Mouse (Mus musculus): ENCODE results near the gene Hba-x.
"Not testable (repeated sequence)": the region's sequence is repeated elsewhere in the genome, so short reads cannot be mapped to it uniquely, and the experiment has no call there.

Gene Hba-x

DNA sequence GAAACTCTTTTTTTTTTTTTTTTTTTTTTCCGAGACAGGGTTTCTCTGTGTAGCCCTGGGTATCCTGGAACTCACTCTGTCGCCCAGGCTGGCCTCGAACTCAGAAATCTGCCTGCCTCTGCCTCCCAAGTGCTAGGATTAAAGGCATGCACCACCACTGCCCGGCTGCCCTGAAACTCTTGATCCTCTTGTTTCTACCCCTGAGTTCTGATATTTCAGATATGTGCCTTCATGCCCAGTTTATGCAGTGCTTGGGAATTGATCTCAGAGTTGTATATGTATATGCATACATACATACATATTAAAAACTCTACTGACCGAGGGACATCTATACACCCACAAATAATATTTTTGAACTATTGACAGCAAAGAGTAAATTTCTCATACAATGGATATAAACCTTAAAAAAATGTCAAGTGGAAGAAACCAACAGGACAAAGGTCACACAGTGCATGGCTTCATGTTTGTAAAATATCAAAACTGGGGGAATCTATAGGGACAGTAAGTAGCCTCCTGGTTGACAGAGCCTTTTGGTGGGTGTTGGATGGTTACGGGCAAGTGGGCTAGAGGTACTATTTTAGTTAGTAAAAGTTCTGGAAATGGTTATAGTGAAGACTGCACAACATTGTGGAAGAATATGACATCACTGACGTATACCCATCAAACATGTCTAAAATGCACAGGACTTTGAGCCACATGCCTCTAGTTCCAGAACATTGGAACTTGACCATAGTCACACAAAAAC lies 9.0 kb downstream of the Hba-x start:
- DNase-seq (ENCODE audit: low spot score in 2 of 2) = no peak

DNA sequence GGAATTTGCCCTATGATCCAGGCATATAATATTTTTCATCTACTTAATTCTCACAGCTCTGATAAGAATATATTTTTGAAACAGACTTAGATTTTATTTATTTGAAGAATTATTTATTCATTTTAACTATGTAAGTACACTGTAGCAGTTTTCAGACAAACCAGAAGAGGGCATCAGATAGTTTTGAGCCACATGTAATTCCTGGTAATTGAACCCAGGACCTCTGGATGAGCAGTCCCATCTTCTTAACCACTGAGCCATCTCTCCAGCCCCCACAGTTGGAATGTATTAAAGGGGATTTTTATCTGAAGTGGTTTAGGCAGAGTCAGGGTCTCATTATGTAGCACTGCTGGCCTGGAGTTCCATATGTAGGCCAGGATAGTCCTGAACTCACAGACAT lies 9.7 kb downstream of the Hba-x start:
- DNase-seq (ENCODE audit: low spot score in 2 of 2) = not testable (repeated sequence)

DNA sequence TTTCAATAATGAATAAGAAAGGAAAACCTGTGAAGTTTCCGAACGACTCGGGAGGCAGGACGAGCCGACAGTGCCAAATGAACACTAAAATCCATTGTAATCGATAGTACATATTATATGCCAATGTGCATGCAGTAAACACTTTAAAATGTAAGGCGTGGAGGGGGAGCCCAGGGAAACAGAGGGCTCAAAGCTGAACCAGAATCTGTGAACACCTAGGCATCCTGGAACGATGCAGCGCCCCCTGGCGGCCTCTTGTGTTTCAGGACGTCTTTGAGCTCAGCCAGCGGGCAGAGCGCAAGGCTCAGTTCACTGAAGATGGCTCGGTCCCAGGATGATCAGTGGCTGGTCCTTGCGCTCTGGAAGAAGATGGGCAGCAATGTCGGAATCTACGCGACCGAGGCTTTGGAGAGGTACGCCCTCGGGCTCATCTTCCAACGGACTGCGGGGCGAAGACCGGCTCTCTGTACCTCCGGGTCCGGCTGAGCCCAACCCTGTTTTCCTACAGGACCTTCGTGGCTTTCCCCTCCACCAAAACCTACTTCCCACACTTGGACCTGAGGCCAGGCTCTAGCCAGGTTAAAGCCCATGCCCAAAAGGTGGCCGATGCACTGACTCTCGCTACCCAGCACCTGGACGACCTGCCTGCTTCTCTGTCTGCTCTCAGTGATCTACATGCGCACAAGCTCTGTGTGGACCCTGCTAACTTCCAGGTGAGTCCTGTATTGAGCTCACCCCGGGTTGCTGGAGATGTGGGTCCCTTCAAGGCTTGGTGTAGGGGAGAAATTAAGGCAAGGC lies 10.7 kb downstream of the Hba-x start, which contains the start of gene Hbq1b:
TSS of gene Hbq1b (plus strand) at position 271 of the 798 bp plus-strand sequence.
- DNase-seq (ENCODE audit: low spot score in 2 of 2) = peak; percentile 74 to 77

DNA sequence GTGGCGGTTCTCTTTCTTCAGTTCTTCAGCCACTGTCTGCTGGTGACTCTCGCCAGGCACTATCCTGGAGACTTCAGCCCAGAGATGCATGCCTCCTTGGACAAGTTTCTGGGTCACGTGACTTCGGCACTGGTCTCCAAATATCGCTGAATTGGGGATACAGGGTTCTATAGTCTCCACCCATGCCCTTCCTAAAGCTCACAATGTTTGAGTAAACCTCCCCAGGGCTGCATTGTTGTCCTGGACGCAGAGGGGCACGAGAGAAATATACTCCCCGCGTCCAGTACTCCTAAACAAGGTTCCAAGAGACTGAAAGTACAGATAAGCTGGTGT lies 11.3 kb downstream of the Hba-x start:
- no peak for DNase-seq (ENCODE audit: low spot score in 2 of 2)

DNA sequence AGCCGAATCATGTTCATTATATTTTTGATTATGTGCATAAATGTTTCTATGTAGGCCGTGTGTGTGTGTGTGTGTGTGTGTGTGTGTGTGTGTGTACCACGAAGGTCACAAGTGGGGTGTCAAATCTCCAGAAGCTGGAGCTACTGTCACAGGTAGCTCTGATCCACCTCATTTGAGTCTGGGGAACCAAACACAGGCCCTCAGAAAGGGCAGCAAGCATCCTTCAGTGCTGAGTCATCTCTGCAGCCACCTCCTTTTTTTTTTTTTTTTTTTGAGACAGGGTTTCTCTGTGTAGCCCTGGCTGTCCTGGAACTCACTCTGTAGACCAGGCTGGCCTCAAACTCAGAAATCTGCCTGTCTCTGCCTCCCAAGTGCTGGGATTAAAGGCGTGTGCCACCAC lies 16.6 kb downstream of the Hba-x start:
- DNase-seq (ENCODE audit: low spot score in 2 of 2) = not testable (repeated sequence)

DNA sequence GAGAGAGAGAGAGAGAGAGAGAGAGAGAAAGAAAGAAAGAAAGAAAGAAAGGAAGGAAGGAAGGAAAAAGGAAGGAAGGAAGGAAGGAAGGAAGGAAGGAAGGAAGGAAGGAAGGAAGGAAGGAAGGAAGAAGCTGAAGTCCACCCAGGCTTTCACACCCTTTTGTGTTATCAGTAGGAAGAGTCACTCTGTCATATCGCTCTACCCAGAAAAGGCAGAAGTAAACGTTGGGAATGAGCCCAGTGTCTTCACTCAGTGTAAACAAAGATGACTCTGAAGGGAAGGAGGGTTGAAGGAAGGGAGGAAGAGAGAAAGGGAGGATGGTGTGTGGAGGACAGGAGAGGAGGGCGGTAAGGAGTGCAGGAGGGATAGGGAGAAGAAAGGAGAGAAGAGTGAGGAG lies 17.3 kb downstream of the Hba-x start:
- not testable (repeated sequence) for DNase-seq (ENCODE audit: low spot score in 2 of 2)

DNA sequence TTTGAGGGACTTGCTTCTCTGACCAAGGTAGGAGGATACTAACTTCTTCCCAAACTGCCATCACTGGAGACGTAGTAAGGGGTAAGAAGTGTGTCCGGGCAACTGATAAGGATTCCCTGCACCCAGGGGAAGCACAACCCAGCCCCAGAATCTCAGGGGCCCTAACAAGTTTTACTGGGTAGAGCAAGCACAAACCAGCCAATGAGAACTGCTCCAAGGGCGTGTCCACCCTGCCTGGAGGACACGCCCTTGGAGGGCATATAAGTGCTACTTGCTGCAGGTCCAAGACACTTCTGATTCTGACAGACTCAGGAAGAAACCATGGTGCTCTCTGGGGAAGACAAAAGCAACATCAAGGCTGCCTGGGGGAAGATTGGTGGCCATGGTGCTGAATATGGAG lies 20.0 kb downstream of the Hba-x start, which contains the start of gene Hba-a2:
TSS of gene Hba-a2 (plus strand) at position 287 of the 400 bp plus-strand sequence.
- not testable (repeated sequence) for DNase-seq (ENCODE audit: low spot score in 2 of 2)

DNA sequence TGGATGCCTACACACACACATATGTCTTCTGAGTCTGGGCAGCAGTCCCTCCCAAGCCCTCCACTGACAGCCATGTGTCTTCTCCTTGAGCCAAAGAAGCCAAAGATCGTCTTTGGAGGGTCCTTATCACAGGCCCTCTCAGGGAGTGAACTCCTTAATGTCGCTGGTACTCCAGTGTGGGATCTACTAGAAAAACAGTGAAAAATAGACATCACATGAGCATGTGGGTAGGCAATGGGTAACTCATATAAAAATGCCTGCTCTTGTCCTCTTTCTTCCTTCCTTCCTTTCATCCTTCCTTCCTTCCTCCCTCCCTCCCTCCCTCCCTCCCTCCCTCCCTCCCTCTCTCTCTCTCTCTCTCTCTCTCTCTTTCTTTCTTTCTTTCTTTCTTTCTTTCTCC lies 21.2 kb downstream of the Hba-x start:
- not testable (repeated sequence) for DNase-seq (ENCODE audit: low spot score in 2 of 2)

DNA sequence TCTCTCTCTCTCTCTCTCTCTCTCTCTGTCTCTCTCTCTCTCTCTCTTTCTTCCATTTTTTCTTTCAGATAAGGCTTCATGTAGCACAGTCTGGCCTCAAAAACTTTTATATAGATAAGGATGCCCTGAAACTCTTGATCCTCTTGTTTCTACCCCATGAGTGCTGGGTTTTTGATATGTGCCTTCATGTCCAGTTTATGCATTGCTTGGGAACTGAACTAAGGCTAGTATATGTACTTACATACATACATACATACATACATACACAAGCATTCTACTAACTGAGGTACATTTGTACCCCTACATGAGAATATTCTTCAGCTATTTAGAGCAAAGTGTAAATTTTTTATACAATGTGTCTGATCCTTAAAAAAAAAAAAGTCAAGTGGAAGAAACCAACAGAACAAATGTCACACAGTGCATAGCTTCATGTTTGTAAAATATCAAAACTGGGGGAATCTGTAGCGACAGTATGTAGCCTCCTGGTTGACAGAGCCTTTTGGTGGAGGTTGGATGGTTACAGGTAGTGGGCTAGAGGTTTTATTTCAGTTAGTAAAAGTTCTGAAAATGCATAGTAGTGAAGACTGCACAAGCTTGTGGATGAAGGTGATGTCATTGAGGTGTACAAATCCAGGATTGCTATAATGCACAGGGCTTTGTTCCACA lies 21.8 kb downstream of the Hba-x start:
- no peak for DNase-seq (ENCODE audit: low spot score in 2 of 2)

DNA sequence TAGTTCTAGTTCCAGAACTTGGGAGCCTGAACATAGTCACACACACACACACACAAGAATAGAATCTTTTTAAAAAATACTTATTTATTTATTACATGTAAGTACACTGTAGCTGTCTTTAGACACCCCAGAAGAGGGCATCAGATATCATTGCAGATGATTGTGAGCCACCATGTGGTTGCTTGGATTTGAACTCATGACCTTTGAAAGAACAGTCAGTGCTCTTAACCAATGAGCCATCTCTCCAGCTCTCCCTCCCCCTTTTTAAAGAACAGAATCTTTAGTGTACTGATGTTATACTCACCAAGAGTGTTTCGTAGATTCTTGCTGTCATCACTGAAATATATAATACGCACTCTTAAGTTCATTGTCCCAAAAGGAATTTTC lies 22.3 kb downstream of the Hba-x start:
- DNase-seq (ENCODE audit: low spot score in 2 of 2) = no peak

DNA sequence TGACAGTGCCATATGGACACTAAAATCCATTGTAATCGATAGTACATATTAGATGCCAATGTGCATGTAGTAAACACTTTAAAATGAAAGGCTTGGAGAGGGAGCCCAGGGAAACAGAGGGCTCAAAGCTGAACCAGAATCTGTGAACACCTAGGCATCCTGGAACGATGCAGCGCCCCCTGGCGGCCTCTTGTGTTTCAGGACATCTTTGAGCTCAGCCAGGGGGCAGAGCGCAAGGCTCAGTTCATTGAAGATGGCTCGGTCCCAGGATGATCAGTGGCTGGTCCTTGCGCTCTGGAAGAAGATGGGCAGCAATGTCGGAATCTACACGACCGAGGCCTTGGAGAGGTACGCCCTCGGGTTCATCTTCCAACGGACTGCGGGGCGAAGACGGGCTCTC lies 23.7 kb downstream of the Hba-x start, which contains the start of gene Hbq1a:
TSS of gene Hbq1a (plus strand) at position 205 of the 400 bp plus-strand sequence.
- peak; percentile 50 to 54 for DNase-seq (ENCODE audit: low spot score in 2 of 2)

DNA sequence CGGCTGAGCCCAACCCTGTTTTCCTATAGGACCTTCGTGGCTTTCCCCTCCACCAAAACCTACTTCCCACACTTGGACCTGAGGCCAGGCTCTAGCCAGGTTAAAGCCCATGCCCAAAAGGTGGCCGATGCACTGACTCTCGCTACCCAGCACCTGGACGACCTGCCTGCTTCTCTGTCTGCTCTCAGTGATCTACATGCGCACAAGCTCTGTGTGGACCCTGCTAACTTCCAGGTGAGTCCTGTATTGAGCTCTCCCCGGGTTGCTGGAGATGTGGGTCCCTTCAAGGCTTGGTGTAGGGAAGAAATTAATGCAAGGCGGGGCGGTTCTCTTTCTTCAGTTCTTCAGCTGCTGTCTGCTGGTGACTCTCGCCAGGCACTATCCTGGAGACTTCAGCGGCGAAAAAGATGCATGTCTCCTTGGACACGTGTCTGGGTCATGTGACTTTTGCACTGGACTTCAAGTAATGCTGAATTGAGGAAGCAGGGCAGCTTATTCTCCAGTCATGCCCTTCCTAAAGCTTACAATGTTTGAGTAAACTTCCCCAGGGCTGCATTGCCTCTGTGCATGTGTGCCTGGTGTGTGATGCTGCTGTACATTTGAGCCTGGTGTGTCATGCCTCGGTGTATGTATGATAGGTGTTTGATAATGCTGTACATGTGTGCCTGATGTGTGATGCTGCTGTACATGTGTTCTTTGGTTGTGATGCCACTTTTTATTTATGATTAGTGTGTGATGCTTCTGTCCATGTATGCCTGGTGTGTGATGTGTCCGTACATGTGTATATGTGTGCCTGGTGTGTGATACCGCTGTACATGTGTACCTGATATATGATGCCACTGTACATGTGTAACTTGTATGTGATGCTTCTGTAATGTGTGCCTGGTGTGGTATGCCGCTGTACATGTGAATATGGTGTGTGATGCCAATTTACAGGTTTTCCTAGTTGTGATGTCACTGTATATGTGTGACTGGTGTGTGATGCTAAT lies 24.4 kb downstream of the Hba-x start:
- no peak for DNase-seq (ENCODE audit: low spot score in 2 of 2)

DNA sequence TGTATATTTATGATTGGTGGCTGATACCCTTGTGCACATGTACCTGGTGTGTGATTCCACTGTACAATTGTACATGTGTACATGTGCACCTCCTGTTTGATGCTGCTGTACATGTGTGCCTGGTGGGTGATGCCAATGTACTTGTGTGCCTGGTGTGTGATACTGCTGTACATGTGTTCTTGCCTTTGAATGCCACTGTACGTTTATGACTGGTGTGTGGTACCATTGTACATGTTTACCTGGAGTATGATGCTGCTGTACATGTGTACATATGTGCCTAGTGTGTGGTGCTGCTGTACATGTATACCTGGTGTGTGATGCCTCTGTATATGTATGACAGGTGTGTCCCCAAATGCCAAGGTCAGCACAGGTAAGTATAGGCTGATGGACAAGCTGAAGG lies 25.3 kb downstream of the Hba-x start:
- no peak for DNase-seq (ENCODE audit: low spot score in 2 of 2)

DNA sequence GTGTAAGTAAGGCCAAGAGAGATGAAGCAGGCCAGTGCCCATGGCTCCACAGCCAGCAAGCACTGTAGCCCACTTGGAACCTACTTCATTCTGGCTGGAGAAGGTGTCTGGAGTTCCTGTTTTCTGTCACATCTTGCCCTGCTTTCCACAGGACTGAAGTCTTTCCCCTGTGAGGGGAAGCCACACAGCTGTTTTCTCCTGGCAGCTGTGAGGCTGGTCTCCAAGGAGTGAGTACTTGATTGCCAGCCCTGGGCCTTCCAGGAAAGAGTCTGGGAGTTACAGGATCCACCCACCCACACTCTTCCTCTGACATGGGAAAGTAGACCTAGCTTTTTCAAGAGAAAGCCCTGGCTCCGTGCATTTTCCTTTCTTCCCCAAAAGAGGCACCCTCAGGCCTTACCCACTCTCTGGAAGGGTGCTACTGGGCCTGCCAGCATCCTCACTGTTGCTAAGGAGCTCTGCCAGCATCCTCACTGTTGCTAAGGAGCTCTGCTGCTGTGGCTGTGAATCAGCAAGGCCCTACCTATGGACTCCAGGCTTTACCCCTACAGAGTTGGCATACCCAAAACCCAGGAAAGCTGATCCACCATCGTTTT lies 26.7 kb downstream of the Hba-x start:
- peak in 1 of 2 experiments; percentile 19 for DNase-seq (ENCODE audit: low spot score in 2 of 2)

DNA sequence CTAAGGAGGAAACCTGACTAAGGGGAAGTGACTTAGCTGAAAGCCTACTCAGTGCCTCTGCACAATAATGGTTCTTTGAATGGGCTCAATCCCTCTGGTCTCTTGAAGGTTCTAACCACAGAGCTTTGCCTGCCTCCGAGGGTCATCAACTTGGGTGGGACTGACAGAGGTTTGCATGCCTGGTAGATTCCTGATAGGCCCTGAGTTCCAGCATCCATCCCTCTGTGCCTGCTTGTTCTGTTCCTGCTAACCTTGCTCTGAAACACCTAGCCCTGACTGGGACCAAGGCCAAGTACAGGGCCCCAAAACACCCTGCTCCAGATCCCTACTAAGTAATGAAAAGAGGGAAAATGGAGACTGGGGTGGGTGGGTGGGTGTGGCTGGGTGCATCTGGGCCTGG lies 27.3 kb downstream of the Hba-x start:
- no peak for DNase-seq (ENCODE audit: low spot score in 2 of 2)

DNA sequence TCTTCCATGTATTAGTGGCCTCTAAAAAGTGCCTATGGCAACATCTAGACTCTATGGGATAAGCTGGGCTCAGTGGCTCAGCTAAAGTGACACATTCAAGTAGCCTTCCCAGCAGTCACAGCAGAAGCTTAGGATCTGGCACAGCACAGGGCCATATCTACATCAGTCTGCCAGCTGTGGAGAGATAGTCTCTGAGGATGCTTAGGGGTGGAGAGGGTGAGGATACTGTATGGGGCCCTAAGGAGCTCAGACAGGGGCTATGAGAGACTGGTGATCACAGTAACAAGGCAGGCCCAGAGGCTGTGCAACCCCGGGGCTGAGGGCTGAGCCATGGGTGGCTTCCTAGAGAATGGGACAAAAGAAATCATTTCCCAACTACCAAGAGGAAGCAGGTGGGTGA lies 30.8 kb downstream of the Hba-x start:
- no peak for DNase-seq (ENCODE audit: low spot score in 2 of 2)

DNA sequence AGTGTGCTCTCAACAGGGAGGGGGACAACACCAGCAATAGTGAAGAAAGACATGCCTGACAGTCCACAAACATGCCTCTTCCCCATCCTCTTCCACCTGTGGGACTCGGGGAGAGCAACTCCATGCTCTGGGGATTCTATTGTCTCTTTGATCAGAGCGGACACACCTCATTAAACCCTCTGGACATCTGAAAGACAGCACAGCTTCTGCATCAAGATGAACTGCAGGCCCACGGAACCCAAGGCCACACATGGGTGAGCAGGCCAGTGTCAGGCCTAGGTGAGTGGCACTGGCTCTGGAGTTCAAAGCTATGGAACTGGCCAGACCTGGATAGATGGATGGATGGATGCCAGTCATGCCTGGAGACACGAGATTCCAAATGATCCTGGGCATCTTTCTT lies 33.2 kb downstream of the Hba-x start:
- no peak for DNase-seq (ENCODE audit: low spot score in 2 of 2)

DNA sequence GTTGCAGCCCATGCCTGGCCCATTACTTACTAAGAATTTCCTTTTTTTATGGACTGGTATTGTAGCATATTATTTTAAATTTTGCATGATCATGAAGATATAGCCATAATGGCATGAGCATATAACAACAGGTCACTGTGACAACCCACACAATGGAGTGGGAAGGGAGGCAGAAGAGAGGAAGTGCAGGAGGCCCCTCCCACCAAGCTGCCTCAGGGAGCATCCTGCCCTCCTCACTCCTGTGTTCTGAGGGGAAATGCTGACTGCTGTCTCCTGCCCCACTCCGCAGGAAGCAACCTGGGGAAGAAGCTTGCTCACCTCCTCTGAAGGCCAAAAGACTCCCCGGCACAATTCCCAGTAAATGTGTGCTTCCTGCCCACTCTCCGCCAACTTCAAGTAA lies 33.7 kb downstream of the Hba-x start:
- no peak for DNase-seq (ENCODE audit: low spot score in 2 of 2)

DNA sequence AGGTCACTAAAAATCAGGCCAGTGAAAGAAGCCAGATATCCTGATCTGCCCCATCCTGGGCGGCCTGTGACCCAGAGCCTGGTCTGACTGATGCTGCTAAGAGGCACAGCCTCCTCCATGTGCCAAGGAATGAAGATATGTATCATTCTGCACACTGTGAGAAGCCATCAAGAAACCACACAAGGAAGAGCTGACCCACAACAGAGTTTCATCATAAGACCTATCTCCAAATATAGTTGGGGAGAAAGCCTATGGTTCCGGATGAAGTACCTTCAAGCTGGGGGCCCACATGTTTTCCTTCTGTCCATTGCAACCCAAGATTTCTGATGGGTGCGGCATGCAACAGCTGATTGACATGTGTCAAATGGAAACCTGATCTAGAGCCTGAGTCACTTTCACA lies 39.8 kb downstream of the Hba-x start:
- DNase-seq (ENCODE audit: low spot score in 2 of 2) = no peak

DNA sequence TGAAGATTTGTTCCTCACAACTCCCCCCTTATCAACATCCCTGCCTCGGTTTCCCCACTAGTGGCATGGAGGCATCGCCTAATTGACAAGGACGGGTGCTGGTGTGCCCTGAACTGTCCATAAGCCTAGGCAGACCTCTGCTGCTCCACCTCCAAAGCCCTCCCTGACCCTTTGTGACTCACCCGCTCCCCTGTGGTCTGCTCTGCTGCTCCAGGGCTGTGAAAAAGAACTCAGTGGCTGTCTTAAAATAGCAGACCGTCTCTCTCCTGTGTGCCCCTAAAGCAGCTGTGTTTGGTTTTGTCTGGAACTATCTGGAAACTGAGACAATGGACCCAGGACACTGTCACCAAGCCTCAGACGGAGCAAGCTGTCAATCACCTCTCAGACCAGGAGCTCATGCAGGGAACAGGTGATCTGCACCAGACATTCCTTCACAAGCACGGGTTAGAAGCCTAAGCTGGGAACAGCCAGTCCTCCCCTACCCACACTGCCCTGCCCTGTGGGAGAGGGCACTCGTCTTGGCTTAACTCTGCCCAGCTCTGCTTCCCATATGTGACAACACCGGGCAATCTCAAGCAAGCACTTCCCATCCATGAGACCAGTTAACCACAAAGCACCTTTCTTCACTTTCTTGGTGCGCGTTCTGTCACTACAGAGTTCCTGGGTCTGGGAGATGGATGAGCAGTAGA lies 44.5 kb downstream of the Hba-x start:
- no peak for DNase-seq (ENCODE audit: low spot score in 2 of 2)

Measured in frontal cortex, postnatal 25 days (tissue).